Mouse (Mus musculus) kidney, adult 2 months (tissue): ENCODE measurements at regions not wholly inside any gene's neighbourhood (a gene's known extent, or its start where the extent isn't known, plus 50 kb on each side); places are given as distances from the start of the nearest gene placed in this dataset.

Experiments used
- CTCF ChIP-seq: fragments of 200-500 bp; conservative IDR thresholded peaks from 2 replicates; pipeline ENCODE4 v1.5.1; 2011; ENCODE audit warnings: low read depth, mild to moderate bottlenecking, control low read depth, low read length, moderate library complexity, mixed read lengths; ENCODE audit not compliant: insufficient read depth, insufficient read length
- POLR2A ChIP-seq: fragments of 200-500 bp; IDR thresholded peaks from one replicate; pipeline ENCODE4 v1.6.1; 2011; ENCODE audit warnings: low read depth, low read length, control low read depth

DNA sequence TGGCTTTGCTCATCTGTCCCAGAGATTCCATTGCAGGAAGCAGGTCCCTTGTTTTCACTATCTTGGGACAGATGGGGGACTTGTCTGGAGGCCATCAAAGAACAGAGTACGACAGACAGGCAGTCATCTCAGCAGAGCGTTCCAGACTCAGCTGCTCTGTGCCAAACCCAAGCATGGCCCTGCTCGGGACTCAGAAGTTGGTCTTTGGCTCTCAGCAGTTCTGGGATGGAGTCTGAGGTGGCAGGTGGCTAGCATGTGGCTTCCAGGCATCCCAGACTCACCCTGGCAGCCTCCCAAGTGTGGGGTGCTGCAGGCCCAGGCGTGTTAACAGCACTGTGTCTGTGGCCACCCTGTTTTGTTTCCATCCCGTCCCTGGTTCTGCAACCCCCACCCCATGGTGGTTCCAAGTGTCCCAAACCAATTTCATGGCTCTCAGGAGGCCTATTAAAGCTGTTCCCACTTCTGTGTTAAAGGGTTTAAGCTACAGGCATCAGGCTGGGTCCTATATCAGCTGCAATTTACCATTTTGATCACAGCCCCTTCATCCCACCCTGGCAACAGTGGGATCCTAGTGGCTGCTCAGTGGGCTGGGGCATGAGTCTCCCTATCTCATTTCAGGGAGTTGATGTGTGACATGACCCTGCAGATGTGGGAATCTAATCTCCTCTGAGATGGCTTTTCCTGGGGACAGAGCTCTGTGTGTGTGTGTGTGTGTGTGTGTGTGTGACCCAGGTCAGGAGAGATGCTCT lies 51.1 kb upstream of the Sulf2 start:
- TF ChIP-seq POLR2A (no peak), CTCF (no peak)
